Mouse (Mus musculus) cerebellum, postnatal 36 days (tissue): Measurements from ENCODE around the gene Mrpl54.

Source experiments
- DNase-seq, 2 experiments: peaks; one replicate each; pipeline ENCODE4 v3.0.0; 2021 to 2022; ENCODE audit warnings: mixed read lengths in 2 of 2

Gene Mrpl54

GRCm38 (mm10) chr10:81266211-81267105, at the start of gene Mrpl54, which contains the start of gene Apba3:
TSS of gene Mrpl54 (minus strand) at chr10:81266934.
TSS of gene Apba3 (plus strand) at chr10:81266960.
- DNase-seq: peak; percentile 97

- DNase-seq: no peak
Measured at GRCm38 (mm10) chr10:81315587-81315986, 48.9 kb upstream of the Mrpl54 start.

- DNase-seq: no peak
Measured at GRCm38 (mm10) chr10:81314201-81314600, 47.5 kb upstream of the Mrpl54 start.

GRCm38 (mm10) chr10:81313581-81313980, 46.8 kb upstream of the Mrpl54 start:
- no peak for DNase-seq

- DNase-seq: no peak
Measured at GRCm38 (mm10) chr10:81309571-81309970, 42.8 kb upstream of the Mrpl54 start.

- DNase-seq: no peak
Measured at GRCm38 (mm10) chr10:81306837-81307682, 40.3 kb upstream of the Mrpl54 start.

GRCm38 (mm10) chr10:81306173-81306668, 39.5 kb upstream of the Mrpl54 start:
- no peak for DNase-seq

- peak; percentile 58 for DNase-seq
Measured at GRCm38 (mm10) chr10:81305663-81306062, 38.9 kb upstream of the Mrpl54 start.

GRCm38 (mm10) chr10:81304597-81305238, 38.0 kb upstream of the Mrpl54 start:
- DNase-seq: peak; percentile 72 to 75

- DNase-seq: no peak
Measured at GRCm38 (mm10) chr10:81303761-81304160, 37.0 kb upstream of the Mrpl54 start.

GRCm38 (mm10) chr10:81303258-81303657, 36.5 kb upstream of the Mrpl54 start:
- no peak for DNase-seq

- no peak for DNase-seq
Measured at GRCm38 (mm10) chr10:81302781-81303218, 36.1 kb upstream of the Mrpl54 start.

GRCm38 (mm10) chr10:81302288-81302687, 35.6 kb upstream of the Mrpl54 start:
- no peak for DNase-seq

GRCm38 (mm10) chr10:81301321-81301720, 34.6 kb upstream of the Mrpl54 start:
- DNase-seq: peak; percentile 74 to 76

GRCm38 (mm10) chr10:81300352-81300907, 33.7 kb upstream of the Mrpl54 start:
- DNase-seq: no peak

GRCm38 (mm10) chr10:81299585-81300351, 33.0 kb upstream of the Mrpl54 start:
- DNase-seq: no peak

GRCm38 (mm10) chr10:81298369-81299100, 31.8 kb upstream of the Mrpl54 start:
- no peak for DNase-seq

GRCm38 (mm10) chr10:81297845-81298244, 31.1 kb upstream of the Mrpl54 start:
- no peak for DNase-seq

- no peak for DNase-seq
Measured at GRCm38 (mm10) chr10:81297246-81297645, 30.5 kb upstream of the Mrpl54 start.

- DNase-seq: peak in 1 of 2 experiments; percentile 34
Measured at GRCm38 (mm10) chr10:81295185-81295584, 28.5 kb upstream of the Mrpl54 start.

- peak; percentile 87 to 89 for DNase-seq
Measured at GRCm38 (mm10) chr10:81294442-81294841, 27.7 kb upstream of the Mrpl54 start.
